Mouse (Mus musculus) embryo, embryonic 10 days (tissue): Measurements from ENCODE around the gene Med17.

Source experiments
- DNase-seq: peaks from one replicate; pipeline ENCODE4 v3.0.0-alpha.2; 2015; ENCODE audit warnings: low spot score

The Med17 gene

GRCm38 (mm10) chr9:15237516-15238296 lies 42.0 kb downstream of the Med17 start:
- DNase-seq, result no peak

- DNase-seq, result no peak
These were observed 43.7 kb downstream of the Med17 start for GRCm38 (mm10) chr9:15235986-15236385.

GRCm38 (mm10) chr9:15233604-15234003 lies 46.1 kb downstream of the Med17 start:
- DNase-seq, result no peak

- DNase-seq, result no peak
These were observed 47.3 kb downstream of the Med17 start for GRCm38 (mm10) chr9:15232445-15232844.

GRCm38 (mm10) chr9:15224912-15225311 lies 54.8 kb downstream of the Med17 start:
- no peak for DNase-seq

GRCm38 (mm10) chr9:15213695-15214094 lies 66.0 kb downstream of the Med17 start:
- DNase-seq, result no peak

GRCm38 (mm10) chr9:15211876-15212275 lies 67.9 kb downstream of the Med17 start:
- DNase-seq, result no peak
